Mouse (Mus musculus) left cerebral cortex, adult 9 months (tissue): ENCODE measurements around the gene Adam22.

Experiments
- DNase-seq, 2 experiments: peaks; one replicate each; pipeline ENCODE4 v3.0.0; 2022; ENCODE audit warnings: low spot score in 2 of 2

Adam22 gene

GRCm38 (mm10) chr5:8326671-8327070 is 41.3 kb downstream of the Adam22 start:
- no peak for DNase-seq

GRCm38 (mm10) chr5:8312324-8312723 is 55.6 kb downstream of the Adam22 start:
- peak; percentile 53 to 59 for DNase-seq

- no peak for DNase-seq
Observed at GRCm38 (mm10) chr5:8310907-8311306, 57.1 kb downstream of the Adam22 start.

GRCm38 (mm10) chr5:8297719-8298419 is 70.1 kb downstream of the Adam22 start:
- DNase-seq: no peak

- no peak for DNase-seq
Observed at GRCm38 (mm10) chr5:8293287-8293686, 74.7 kb downstream of the Adam22 start.

- DNase-seq: no peak
Observed at GRCm38 (mm10) chr5:8291496-8291895, 76.5 kb downstream of the Adam22 start.

GRCm38 (mm10) chr5:8289678-8290614 is 78.0 kb downstream of the Adam22 start:
- no peak for DNase-seq

- no peak for DNase-seq
Observed at GRCm38 (mm10) chr5:8284123-8284522, 83.8 kb downstream of the Adam22 start.

GRCm38 (mm10) chr5:8276141-8276540 is 91.8 kb downstream of the Adam22 start:
- DNase-seq: no peak

GRCm38 (mm10) chr5:8257366-8257765 is 110.6 kb downstream of the Adam22 start:
- DNase-seq: no peak

- no peak for DNase-seq
Observed at GRCm38 (mm10) chr5:8256487-8256886, 111.5 kb downstream of the Adam22 start.

- no peak for DNase-seq
Observed at GRCm38 (mm10) chr5:8244696-8245095, 123.3 kb downstream of the Adam22 start.

- DNase-seq: no peak
Observed at GRCm38 (mm10) chr5:8243064-8243615, 124.8 kb downstream of the Adam22 start.

- no peak for DNase-seq
Observed at GRCm38 (mm10) chr5:8242660-8243059, 125.3 kb downstream of the Adam22 start.

- DNase-seq: no peak
Observed at GRCm38 (mm10) chr5:8227073-8227472, 140.9 kb downstream of the Adam22 start.

- DNase-seq: no peak
Observed at GRCm38 (mm10) chr5:8224321-8224705, 143.6 kb downstream of the Adam22 start.

GRCm38 (mm10) chr5:8223597-8224320 is 144.2 kb downstream of the Adam22 start:
- DNase-seq: no peak

GRCm38 (mm10) chr5:8221630-8222029 is 146.3 kb downstream of the Adam22 start:
- no peak for DNase-seq

- DNase-seq: no peak
Observed at GRCm38 (mm10) chr5:8215841-8216240, 152.1 kb downstream of the Adam22 start.

- peak in 1 of 2 experiments; percentile 21 for DNase-seq
Observed at GRCm38 (mm10) chr5:8184992-8185391, 183.0 kb downstream of the Adam22 start.

- no peak for DNase-seq
Observed at GRCm38 (mm10) chr5:8180646-8181045, 187.3 kb downstream of the Adam22 start.

GRCm38 (mm10) chr5:8178111-8178510 is 189.8 kb downstream of the Adam22 start:
- no peak for DNase-seq
